Mouse (Mus musculus): ENCODE data around the gene Shroom3.

GRCm38 (mm10) chr5:92918170-92918569, 234.9 kb downstream of the Shroom3 start:
- TF ChIP-seq GATA1 (IDR thresholded peaks at IDR 0.05; ENCODE audit: borderline replicate concordance, low read length) (no peak), FLI1 (IDR thresholded peaks at IDR 0.05; ENCODE audit: low read length) (no peak)
